In genomic region chr9:107669480-107669945, GRCm38 (mm10) we compare ENCODE assay signal across 9 mouse cellular contexts. TPM values are rescaled to one million over a fixed set of nuclear protein-coding genes. Genes with fewer than 3 reads are reported as not detected.
DNase-seq lines count a peak whose midpoint lies in the region; TF ChIP-seq lines count a peak whose summit lies in the region.
"Had no signal": no experiment of that assay in that cellular context is flagged by ENCODE, and none has a peak within 500 bp of the region (broad histone marks: within the 10 kb centered on the region; RNA-seq: fewer than 3 reads in every experiment).

TSS of gene Slc38a3 (minus strand) at chr9:107669530.

- H3K4me3 ChIP-seq in cerebellum, adult 2 months (replicated peaks; ENCODE audit: insufficient read depth, low read depth, low read length): no peak within 1 kb of the TSS
- no peak within 1 kb of the TSS for H3K4me3 ChIP-seq in brown adipose tissue, adult 24 weeks (ENCODE audit: insufficient read depth, low read depth, low read length)
- H3K4me3 ChIP-seq: heart, embryonic 13.5 days had no signal

- DNase-seq in cerebellum, adult 2 months: no peak
- no peak for DNase-seq in cerebellum, adult 8-10 months
- no peak for DNase-seq in heart, postnatal 14 days
- DNase-seq in left cerebral cortex, postnatal 10 days (ENCODE audit: extremely low spot score in 1 of 2, low spot score in 2 of 2): no peak
- no peak for DNase-seq in embryo, embryonic 10.5 days (ENCODE audit: low spot score)
- no peak for DNase-seq in ovary, postnatal 36 days (ENCODE audit: low spot score)
- no peak for DNase-seq in ovary, adult 18-20 months (ENCODE audit: low spot score)

- H3K27me3 ChIP-seq in cerebellum, adult 2 months (ENCODE audit: control insufficient read depth, insufficient read depth, low read length): no peaks in the 10 kb centered on the region

- TF ChIP-seq POLR2A in cerebellum, adult 2 months (IDR thresholded peaks at IDR 0.05; ENCODE audit: borderline replicate concordance, insufficient read depth, low read length): no peak

- H3K4me1 ChIP-seq in cerebellum, adult 2 months (ENCODE audit: control insufficient read depth, insufficient read depth, low read length): no peaks in the 10 kb centered on the region
- H3K4me1 ChIP-seq in brown adipose tissue, adult 24 weeks (ENCODE audit: control insufficient read depth, insufficient read depth, insufficient read length, low read length): peaks cover 9% of the 10 kb centered on the region

- intact Hi-C loops in heart, postnatal 14 days (cut with DNase I): no loop called here
- intact Hi-C loops in left cerebral cortex, postnatal 10 days (cut with DNase I): no loop called here

- no peak within 1 kb of the TSS for H3K27ac ChIP-seq in cerebellum, adult 2 months (ENCODE audit: insufficient read depth, low read length)
- H3K27ac ChIP-seq in brown adipose tissue, adult 24 weeks (replicated peaks; ENCODE audit: low read depth, low read length): peak within 1 kb of the TSS; percentile 73
- H3K27ac ChIP-seq: heart, embryonic 13.5 days had no signal

- 83% methylated on average over 9 of the region's 9 CpGs for WGBS in cerebellum, adult 2 months

- no peak for TF ChIP-seq CTCF in cerebellum, adult 2 months (IDR thresholded peaks at IDR 0.05; ENCODE audit: borderline replicate concordance, insufficient read depth, low read depth, low read length)

RNA-seq across cellular contexts. Expression of gene Slc38a3, which starts in this region (rescaled TPM):
- polyA plus RNA-seq in cerebellum, adult 2 months (2012; rRNA removed): 145 and 152 TPM in 2 replicates
- polyA plus RNA-seq in brown adipose tissue, adult 24 weeks (2012; ENCODE audit: insufficient read depth, insufficient read length, missing spikeins): 0.83 and 3.3 TPM in 2 replicates
- total RNA-seq in heart, postnatal 14 days (2021): 10 to 100 TPM; 48.6 to 53.3 TPM
- 10 to 100 TPM; 84.1 to 90.3 TPM for total RNA-seq in left cerebral cortex, postnatal 10 days (2021)

Comparison
In these comparisons a context has a peak if more than half of its experiments do, and no peak if none do; other contexts are left out.
1. RNA of gene Slc38a3 (polyA plus RNA-seq): 145 to 152 TPM in cerebellum, adult 2 months; 0.83 to 3.3 TPM in brown adipose tissue, adult 24 weeks; every median in the first group is over 10 times any median in the second.